Mouse (Mus musculus): ENCODE data around the gene Spo11.

GRCm38 (mm10) chr2:173036055-173036454, 58.6 kb downstream of the Spo11 start:
- TF ChIP-seq CTCF (IDR thresholded peaks at IDR 0.05; ENCODE audit: control insufficient read depth, insufficient read depth, insufficient replicate concordance, low read depth, low read length) (no peak), POLR2A (IDR thresholded peaks at IDR 0.05; ENCODE audit: control insufficient read depth, low read depth, low read length) (no peak)

Measured in testis, adult 2 months (tissue).